Mouse (Mus musculus): ENCODE measurements around the gene Snx33. TPM values are rescaled to one million over a fixed set of nuclear protein-coding genes. Genes with fewer than 3 reads are reported as not detected.

The Snx33 gene
- polyA plus RNA-seq (2015; fragmentation: Nextera tagmentation; extraction: Ambion mirVana): 10.3 and 12.2 TPM in 2 replicates

DNA sequence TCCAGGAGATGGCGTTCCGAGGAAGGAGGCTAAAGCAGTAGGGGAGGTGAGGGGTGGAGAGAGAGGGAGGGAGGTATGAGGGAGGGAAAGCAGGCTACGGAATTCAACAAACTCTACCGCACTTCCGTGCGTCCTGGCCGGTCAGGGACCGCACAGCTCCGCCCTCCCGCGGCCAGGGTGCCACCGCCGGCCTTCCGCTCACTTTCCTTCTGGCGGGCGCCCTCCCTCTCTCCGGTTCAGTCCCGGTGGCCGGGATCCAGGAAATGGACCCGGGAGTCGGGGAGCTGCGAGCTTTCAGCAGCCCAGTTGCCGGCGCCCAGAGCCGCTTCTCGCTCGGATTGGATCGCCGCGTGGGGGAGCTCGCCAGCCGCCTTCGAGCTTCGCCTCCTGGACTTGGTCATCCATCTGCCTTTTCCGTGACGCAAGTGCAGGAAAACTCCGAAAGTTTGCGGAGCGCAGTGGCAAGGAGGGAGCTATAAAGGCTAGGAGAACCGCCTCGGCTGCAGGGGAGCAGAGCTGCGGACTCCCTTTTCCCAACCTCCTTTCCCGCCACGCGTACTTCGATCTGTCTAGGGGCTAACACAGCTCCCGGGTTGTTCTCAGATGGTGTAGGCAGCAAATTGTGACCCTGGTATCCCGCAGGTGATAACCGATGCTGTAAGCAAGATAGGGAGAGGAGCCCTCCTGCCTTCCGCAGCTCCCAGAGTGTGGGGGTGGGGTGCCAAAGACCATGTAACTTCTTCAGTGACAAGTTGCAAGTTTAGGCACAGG is at the start of gene Snx33:
Snx33 (minus strand) TSS at position 331 of the 771 bp plus-strand sequence.
- peak; percentile 86 for ATAC-seq (ENCODE audit: insufficient number of reproducible peaks, low FRiP score, low TSS enrichment, low read depth)
- Histone ChIP-seq H3K4me2 (replicated peaks) (peak within 1 kb of the TSS; percentile 84), H3K9me3 (replicated peaks) (no peaks in the 10 kb centered on the region), H3K4me3 (replicated peaks) (peak within 1 kb of the TSS; percentile 76), H3K4me1 (peaks cover 48% of the 10 kb centered on the region), H3K27me3 (no peaks in the 10 kb centered on the region), H3K9ac (peak within 1 kb of the TSS; percentile 80), H3K36me3 (no peaks in the 10 kb centered on the region), H3K27ac (replicated peaks) (peak within 1 kb of the TSS; percentile 98)
- WGBS: 0% methylated on average over 49 of the region's 50 CpGs

DNA sequence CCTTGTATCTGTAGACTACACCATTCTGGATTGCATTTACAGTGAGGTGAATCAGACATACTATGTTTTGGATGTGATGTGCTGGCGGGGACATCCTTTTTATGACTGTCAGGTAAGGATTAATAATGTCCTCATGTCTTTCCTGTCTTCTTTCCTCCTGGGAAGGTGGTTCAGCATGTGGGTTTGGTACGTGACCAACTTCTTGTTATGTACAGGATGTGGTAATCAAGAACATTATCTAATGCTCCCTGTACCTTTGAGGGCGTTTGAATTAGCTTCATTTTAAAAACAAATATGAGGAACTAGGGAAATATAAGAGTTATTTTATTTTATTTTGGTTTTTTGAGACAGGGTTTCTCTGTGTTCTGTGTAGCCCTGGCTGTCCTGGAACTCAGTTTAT is 47.0 kb upstream of the Snx33 start:
- Histone ChIP-seq H3K4me1 (no peaks in the 10 kb centered on the region), H3K27me3 (no peaks in the 10 kb centered on the region), H3K36me3 (peaks cover 16% of the 10 kb centered on the region), H3K9ac (no peak overlapping the region), H3K4me2 (replicated peaks) (no peak overlapping the region), H3K4me3 (replicated peaks) (no peak overlapping the region), H3K9me3 (replicated peaks) (no peaks in the 10 kb centered on the region), H3K27ac (replicated peaks) (no peak overlapping the region)
- WGBS: 85% methylated on average over 3 of the region's 3 CpGs
- no peak for ATAC-seq (ENCODE audit: insufficient number of reproducible peaks, low FRiP score, low TSS enrichment, low read depth)

DNA sequence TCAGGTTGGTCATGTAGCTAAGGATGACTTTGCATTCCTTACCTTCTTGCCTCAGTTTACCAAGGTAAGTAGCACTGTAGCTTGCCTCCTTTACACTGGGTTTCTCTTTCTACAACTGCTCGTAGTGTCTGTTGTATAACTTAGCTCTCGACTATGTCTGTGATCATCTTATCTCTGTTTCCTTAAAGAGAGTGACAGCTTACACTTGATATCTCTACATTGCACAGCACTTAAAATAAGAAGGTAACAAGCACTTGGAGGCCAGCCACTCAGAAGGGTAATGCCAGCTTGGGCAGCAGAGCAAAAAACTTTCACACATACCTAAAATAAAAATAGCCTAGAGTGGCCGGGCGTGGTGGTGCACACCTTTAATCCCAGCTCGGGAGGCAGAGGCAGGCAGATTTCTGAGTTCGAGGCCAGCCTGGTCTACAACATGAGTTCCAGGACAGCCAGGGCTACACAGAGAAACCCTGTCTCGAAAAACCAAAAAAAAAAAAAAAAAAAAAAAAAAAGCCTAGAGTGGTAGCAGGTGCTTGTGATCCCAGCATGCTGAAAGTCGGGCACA is 45.9 kb upstream of the Snx33 start:
- Histone ChIP-seq H3K36me3 (peaks cover 17% of the 10 kb centered on the region), H3K27ac (replicated peaks) (no peak overlapping the region), H3K9me3 (replicated peaks) (no peaks in the 10 kb centered on the region), H3K4me1 (no peaks in the 10 kb centered on the region), H3K9ac (no peak overlapping the region), H3K4me3 (replicated peaks) (no peak overlapping the region), H3K4me2 (replicated peaks) (no peak overlapping the region), H3K27me3 (no peaks in the 10 kb centered on the region)
- WGBS: 85% methylated on average over 8 of the region's 8 CpGs
- no peak for ATAC-seq (ENCODE audit: insufficient number of reproducible peaks, low FRiP score, low TSS enrichment, low read depth)

DNA sequence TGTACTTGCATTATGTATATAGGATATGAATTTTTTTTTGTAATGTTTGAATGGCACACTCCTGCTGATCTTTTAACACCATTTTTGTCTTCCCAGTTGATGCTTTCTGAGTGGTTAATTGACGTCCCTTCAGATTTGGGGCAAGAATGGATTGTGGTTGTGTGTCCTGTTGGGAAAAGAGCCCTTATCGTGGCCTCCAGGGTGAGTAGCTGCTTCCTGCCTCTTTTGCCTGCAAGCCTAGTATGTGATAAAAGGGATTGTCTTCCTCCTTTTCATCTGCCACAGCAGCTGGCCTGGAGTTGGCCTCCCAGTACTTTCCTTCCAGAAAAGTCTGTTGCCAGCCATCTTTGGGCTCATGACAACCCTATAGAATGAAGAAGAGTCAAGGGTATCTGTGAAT is 42.0 kb upstream of the Snx33 start:
- no peaks in the 10 kb centered on the region for H3K4me1 ChIP-seq
- H3K9ac ChIP-seq: no peak overlapping the region
- 70% methylated on average over 2 of the region's 2 CpGs for WGBS
- no peak overlapping the region for H3K4me3 ChIP-seq (replicated peaks)
- H3K4me2 ChIP-seq (replicated peaks): no peak overlapping the region
- H3K9me3 ChIP-seq (replicated peaks): no peaks in the 10 kb centered on the region
- no peak overlapping the region for H3K27ac ChIP-seq (replicated peaks)
- no peak for ATAC-seq (ENCODE audit: insufficient number of reproducible peaks, low FRiP score, low TSS enrichment, low read depth)
- no peaks in the 10 kb centered on the region for H3K27me3 ChIP-seq
- H3K36me3 ChIP-seq: peaks cover 17% of the 10 kb centered on the region

DNA sequence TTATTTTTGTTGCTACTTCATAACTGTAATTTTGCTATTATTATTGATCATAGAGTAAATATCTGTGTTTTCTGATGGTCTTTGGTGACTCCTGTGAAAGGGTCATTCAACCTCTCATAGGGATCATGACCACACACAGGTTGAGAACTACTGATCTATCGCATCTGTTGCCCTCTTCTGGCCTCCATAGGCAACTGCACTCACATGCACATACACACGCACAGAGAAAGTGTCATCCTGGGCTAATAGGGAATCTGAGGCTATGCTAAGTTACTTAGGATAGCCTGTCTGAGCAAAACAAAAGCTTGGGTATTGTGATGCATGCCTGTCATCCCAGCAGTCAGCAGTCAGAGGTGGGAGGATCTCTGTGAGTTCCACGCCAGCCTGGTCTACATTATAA is 33.4 kb upstream of the Snx33 start:
- Histone ChIP-seq H3K27ac (replicated peaks) (no peak overlapping the region), H3K36me3 (peaks cover 39% of the 10 kb centered on the region), H3K4me3 (replicated peaks) (no peak overlapping the region), H3K4me2 (replicated peaks) (no peak overlapping the region), H3K4me1 (no peaks in the 10 kb centered on the region), H3K27me3 (no peaks in the 10 kb centered on the region), H3K9me3 (replicated peaks) (no peaks in the 10 kb centered on the region), H3K9ac (no peak overlapping the region)
- ATAC-seq (ENCODE audit: insufficient number of reproducible peaks, low FRiP score, low TSS enrichment, low read depth): no peak
- WGBS: 92% methylated on average over 3 of the region's 3 CpGs

GRCm38 (mm10) chr9:56958689-56959088 is 30.5 kb upstream of the Snx33 start:
- ATAC-seq (ENCODE audit: insufficient number of reproducible peaks, low FRiP score, low TSS enrichment, low read depth): no peak
- 94% methylated on average over 2 of the region's 2 CpGs for WGBS

GRCm38 (mm10) chr9:56956966-56957675 is 28.9 kb upstream of the Snx33 start:
- no peaks in the 10 kb centered on the region for H3K4me1 ChIP-seq
- H3K27ac ChIP-seq (replicated peaks): no peak overlapping the region
- H3K9ac ChIP-seq: no peak overlapping the region
- H3K9me3 ChIP-seq (replicated peaks): no peaks in the 10 kb centered on the region
- no peak overlapping the region for H3K4me2 ChIP-seq (replicated peaks)
- no peaks in the 10 kb centered on the region for H3K27me3 ChIP-seq
- H3K4me3 ChIP-seq (replicated peaks): no peak overlapping the region
- no peak for ATAC-seq (ENCODE audit: insufficient number of reproducible peaks, low FRiP score, low TSS enrichment, low read depth)
- WGBS: 68% methylated on average over 7 of the region's 7 CpGs
- peaks cover 17% of the 10 kb centered on the region for H3K36me3 ChIP-seq

More at GRCm38 (mm10) chr9:56958689-56959088, 30.5 kb upstream of the Snx33 start:
- Histone ChIP-seq H3K4me3 (replicated peaks) (no peak overlapping the region), H3K27ac (replicated peaks) (no peak overlapping the region), H3K4me2 (replicated peaks) (no peak overlapping the region), H3K36me3 (peaks cover 28% of the 10 kb centered on the region), H3K4me1 (no peaks in the 10 kb centered on the region), H3K9ac (no peak overlapping the region), H3K9me3 (replicated peaks) (no peaks in the 10 kb centered on the region), H3K27me3 (no peaks in the 10 kb centered on the region)

- H3K9ac ChIP-seq: no peak overlapping the region
- ATAC-seq (ENCODE audit: insufficient number of reproducible peaks, low FRiP score, low TSS enrichment, low read depth): no peak
- peaks cover 11% of the 10 kb centered on the region for H3K4me1 ChIP-seq
- H3K4me3 ChIP-seq (replicated peaks): no peak overlapping the region
- no peaks in the 10 kb centered on the region for H3K9me3 ChIP-seq (replicated peaks)
- H3K4me2 ChIP-seq (replicated peaks): no peak overlapping the region
- no peaks in the 10 kb centered on the region for H3K27me3 ChIP-seq
- WGBS: 97% methylated on average over 1 of the region's 1 CpGs
- H3K27ac ChIP-seq (replicated peaks): no peak overlapping the region
- peaks cover 4% of the 10 kb centered on the region; the same call in 1 of the 2 replicates for H3K36me3 ChIP-seq
These were observed 25.4 kb upstream of the Snx33 start for GRCm38 (mm10) chr9:56953562-56953961.

- Histone ChIP-seq H3K9me3 (replicated peaks) (no peaks in the 10 kb centered on the region), H3K4me2 (replicated peaks) (peak within 1 kb of the TSS; percentile 70), H3K36me3 (no peaks in the 10 kb centered on the region), H3K27ac (replicated peaks) (peak within 1 kb of the TSS; percentile 94), H3K9ac (peak within 1 kb of the TSS; percentile 75), H3K27me3 (no peaks in the 10 kb centered on the region), H3K4me3 (replicated peaks) (peak within 1 kb of the TSS; percentile 62), H3K4me1 (peaks cover 11% of the 10 kb centered on the region)
- WGBS: under 1% methylated on average over 50 of the region's 50 CpGs
- peak; percentile 100 for ATAC-seq (ENCODE audit: insufficient number of reproducible peaks, low FRiP score, low TSS enrichment, low read depth)
These were observed 22.5 kb upstream of the Snx33 start, which contains the start of gene Snupn for GRCm38 (mm10) chr9:56950414-56951400. Gene Snupn (plus strand): TSS chr9:56950878.

DNA sequence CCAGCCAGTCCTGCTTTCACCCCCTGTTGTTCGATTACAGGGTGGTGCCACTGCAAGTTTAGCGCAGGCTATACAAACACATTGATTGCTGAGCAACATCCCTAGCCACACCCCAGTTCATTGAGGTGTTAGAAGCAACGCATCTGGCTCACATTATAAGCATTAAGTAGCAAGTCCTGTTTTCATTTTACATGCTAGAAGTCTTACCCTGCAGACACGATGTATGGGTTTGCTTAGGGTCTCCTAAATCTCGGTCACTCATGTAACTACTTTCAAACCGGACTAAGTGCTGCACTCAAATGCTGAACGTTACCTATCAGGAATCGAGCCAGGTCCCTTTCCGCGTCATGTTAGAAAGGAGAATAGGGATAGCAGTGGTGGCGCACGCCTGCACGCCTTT is 21.6 kb upstream of the Snx33 start:
- no peak for ATAC-seq (ENCODE audit: insufficient number of reproducible peaks, low FRiP score, low TSS enrichment, low read depth)
- peak overlapping the region; percentile 62 for H3K4me3 ChIP-seq (replicated peaks)
- peaks cover 11% of the 10 kb centered on the region for H3K4me1 ChIP-seq
- H3K36me3 ChIP-seq: no peaks in the 10 kb centered on the region
- peak overlapping the region; percentile 70 for H3K4me2 ChIP-seq (replicated peaks)
- 0 out of 2 replicates have a peak overlapping the region, but pooled peaks have one; percentile 9 for H3K9ac ChIP-seq
- H3K9me3 ChIP-seq (replicated peaks): no peaks in the 10 kb centered on the region
- WGBS: 11% methylated on average over 13 of the region's 13 CpGs
- peak overlapping the region; percentile 44; the same call in 1 of the 2 replicates for H3K27ac ChIP-seq (replicated peaks)
- no peaks in the 10 kb centered on the region for H3K27me3 ChIP-seq

All from embryonic facial prominence, embryonic 15.5 days (tissue).